Mouse (Mus musculus) inflammation-experienced regulatory T-cells, adult 16 weeks (primary cell): ENCODE data around the gene Cggbp1. TPM values are rescaled to one million over a fixed set of nuclear protein-coding genes. Genes with fewer than 3 reads are reported as not detected.

ENCODE experiments used
- polyA plus RNA-seq: library from polyadenylated mRNA; unstranded; fragments of 100-300 nt; shearing (Covaris generic); gene quantifications from one replicate; pipeline ENCODE4 v1.2.1, GENCODE M21; 2017

Gene Cggbp1
- polyA plus RNA-seq: 60.0 TPM

DNA sequence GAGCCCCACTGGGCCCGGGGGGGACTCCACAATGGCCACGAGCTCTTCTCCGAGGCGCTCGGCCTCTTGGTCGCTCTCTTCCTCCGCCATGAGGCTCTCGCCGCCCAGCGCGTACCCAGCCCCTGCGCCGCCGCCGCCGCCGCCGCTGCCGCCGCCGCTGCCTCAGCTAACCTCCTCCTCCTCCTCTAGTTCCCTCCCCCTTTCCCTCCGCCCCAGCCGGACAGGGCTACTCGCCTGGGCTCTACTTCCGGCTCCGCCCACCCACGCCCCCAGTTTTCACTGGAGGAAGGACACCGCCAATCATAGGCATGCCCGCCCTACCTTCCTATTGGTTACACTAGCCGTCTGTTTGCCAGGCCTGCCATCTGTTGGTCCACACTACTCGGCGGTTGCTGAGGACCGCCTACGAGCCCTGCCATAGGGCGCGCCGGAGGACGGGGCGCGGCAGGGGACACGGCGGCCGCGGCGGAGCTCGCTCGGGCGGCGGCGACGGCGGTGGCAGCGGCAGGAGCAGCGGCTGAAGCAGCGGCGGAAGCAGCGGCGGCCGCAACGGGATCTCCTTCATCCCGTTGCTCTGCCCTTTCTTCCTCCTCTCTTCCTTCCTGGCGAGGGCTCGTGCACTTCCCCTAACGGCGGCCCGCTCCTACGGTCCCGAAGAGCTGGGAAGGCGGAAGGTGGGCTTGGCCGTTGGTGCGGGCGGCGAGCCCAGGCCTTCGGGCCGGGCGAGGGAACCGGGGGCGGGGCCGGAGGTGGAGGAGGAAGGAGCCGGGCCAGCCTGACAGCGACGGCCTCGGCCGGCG, at the start of gene Cggbp1, which contains the start of gene Zfp654:
Gene Cggbp1, plus strand, starts transcription at position 434 of the 800 bp plus-strand sequence.
Gene Zfp654, minus strand, starts transcription at position 90 of the 800 bp plus-strand sequence.

Other genes starting within 250 kb of the Cggbp1 start
- gene Csnka2ip, start 249.6 kb upstream of the Cggbp1 start, polyA plus RNA-seq: not detected
- 47.8 TPM for gene 4930453N24Rik, start 80.8 kb upstream of the Cggbp1 start, polyA plus RNA-seq
- gene Zfp654, start 344 bp upstream of the Cggbp1 start, polyA plus RNA-seq: 16.5 TPM